Mouse (Mus musculus) T-cell, adult 2 months (primary cell): ENCODE measurements around the gene Odf3l2.

ENCODE experiments used
- DNase-seq: peaks from one replicate; pipeline ENCODE4 v3.0.0; 2022; ENCODE audit warnings: low spot score

Gene Odf3l2

GRCm38 (mm10) chr10:79626156-79626555 lies 19.4 kb downstream of the Odf3l2 start:
- DNase-seq = no peak

GRCm38 (mm10) chr10:79625398-79625797 lies 20.1 kb downstream of the Odf3l2 start:
- no peak for DNase-seq

- DNase-seq = no peak
Observed at GRCm38 (mm10) chr10:79623950-79624349, 21.6 kb downstream of the Odf3l2 start.

GRCm38 (mm10) chr10:79616376-79616775 lies 29.2 kb downstream of the Odf3l2 start:
- no peak for DNase-seq

- DNase-seq = no peak
Observed at GRCm38 (mm10) chr10:79615860-79616259, 29.7 kb downstream of the Odf3l2 start.

- no peak for DNase-seq
Observed at GRCm38 (mm10) chr10:79614305-79614643, 31.3 kb downstream of the Odf3l2 start.

GRCm38 (mm10) chr10:79613578-79614304 lies 31.8 kb downstream of the Odf3l2 start, which contains the start of gene C2cd4c:
Gene C2cd4c, minus strand, starts transcription at chr10:79614025.
- DNase-seq = peak; percentile 3

GRCm38 (mm10) chr10:79612192-79613135 lies 33.1 kb downstream of the Odf3l2 start:
- no peak for DNase-seq

GRCm38 (mm10) chr10:79611296-79611695 lies 34.2 kb downstream of the Odf3l2 start:
- no peak for DNase-seq

GRCm38 (mm10) chr10:79609276-79609675 lies 36.3 kb downstream of the Odf3l2 start:
- DNase-seq = no peak

GRCm38 (mm10) chr10:79607892-79608291 lies 37.6 kb downstream of the Odf3l2 start:
- no peak for DNase-seq

- DNase-seq = no peak
Observed at GRCm38 (mm10) chr10:79606537-79606936, 39.0 kb downstream of the Odf3l2 start.

GRCm38 (mm10) chr10:79597936-79598230 lies 47.7 kb downstream of the Odf3l2 start:
- no peak for DNase-seq

GRCm38 (mm10) chr10:79597051-79597935 lies 48.2 kb downstream of the Odf3l2 start:
- DNase-seq = no peak

GRCm38 (mm10) chr10:79595590-79595929 lies 50.0 kb downstream of the Odf3l2 start:
- no peak for DNase-seq

- DNase-seq = peak; percentile 18
Observed at GRCm38 (mm10) chr10:79594872-79595589, 50.5 kb downstream of the Odf3l2 start.

- no peak for DNase-seq
Observed at GRCm38 (mm10) chr10:79594111-79594510, 51.4 kb downstream of the Odf3l2 start.

- no peak for DNase-seq
Observed at GRCm38 (mm10) chr10:79590702-79591101, 54.8 kb downstream of the Odf3l2 start.
